Mouse (Mus musculus) ZHBTc4 (cell line): Measurements from ENCODE around the gene Daxx.
"Not testable (repeated sequence)": the region's sequence is repeated elsewhere in the genome, so short reads cannot be mapped to it uniquely, and the experiment has no call there.

Experiments used
- DNase-seq: peaks from one replicate; pipeline ENCODE4 v3.0.0-alpha.2; 2011; ENCODE audit warnings: low read depth, low spot score

Gene Daxx

DNA sequence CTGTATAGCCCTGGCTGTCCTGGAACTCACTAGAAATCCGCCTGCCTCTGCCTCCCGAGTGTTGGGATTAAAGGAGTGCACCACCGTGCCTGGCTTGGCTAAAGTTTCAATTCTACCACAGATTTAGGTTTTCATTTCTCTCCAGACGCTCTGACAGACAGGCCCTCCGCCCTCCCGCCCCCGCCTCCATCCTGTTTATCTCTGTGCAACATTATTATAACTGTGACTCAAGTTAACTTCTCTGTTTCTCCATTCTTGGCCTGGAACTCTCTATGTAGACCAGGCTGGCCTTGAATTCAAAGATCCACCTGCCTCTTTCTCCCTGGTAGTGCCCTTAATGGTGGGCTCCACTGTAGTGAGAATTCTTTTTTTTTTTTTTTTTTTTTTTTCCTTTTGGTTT, 6.7 kb upstream of the Daxx start:
- no peak for DNase-seq

DNA sequence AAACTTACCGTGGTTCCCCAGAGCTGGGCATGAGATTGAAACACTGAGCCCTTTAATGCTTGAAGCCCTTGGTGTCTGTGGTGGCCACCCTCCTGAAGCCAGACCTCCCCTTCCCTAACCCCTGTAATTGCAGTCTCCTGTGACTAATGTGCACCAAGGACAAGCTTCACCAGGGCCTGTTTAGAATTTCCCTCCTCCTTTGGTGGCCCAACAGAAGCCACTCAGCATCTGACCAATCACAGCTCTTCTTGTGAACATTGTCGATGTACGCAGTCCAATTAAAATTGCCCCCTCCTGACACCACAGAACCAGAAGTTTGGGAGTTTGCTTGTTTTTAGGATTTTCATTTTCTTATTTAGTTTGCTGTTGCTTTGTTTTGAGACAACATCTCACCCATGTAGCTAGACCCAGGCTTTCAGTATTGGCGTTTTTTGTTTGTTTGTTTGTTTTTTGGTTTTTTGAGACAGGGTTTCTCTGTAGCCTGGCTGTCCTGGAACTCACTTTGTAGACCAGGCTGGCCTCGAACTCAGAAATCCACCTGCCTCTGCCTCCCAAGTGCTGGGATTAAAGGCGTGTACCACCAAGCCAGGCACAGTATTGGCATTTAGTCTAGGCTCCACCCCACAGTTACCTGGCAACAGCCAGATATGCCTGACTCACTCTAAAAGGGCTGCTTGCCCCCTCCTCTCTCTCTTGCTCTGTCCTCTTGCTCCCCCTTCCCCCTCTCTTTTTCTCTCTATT, 5.1 kb upstream of the Daxx start:
- peak; percentile 67 for DNase-seq

DNA sequence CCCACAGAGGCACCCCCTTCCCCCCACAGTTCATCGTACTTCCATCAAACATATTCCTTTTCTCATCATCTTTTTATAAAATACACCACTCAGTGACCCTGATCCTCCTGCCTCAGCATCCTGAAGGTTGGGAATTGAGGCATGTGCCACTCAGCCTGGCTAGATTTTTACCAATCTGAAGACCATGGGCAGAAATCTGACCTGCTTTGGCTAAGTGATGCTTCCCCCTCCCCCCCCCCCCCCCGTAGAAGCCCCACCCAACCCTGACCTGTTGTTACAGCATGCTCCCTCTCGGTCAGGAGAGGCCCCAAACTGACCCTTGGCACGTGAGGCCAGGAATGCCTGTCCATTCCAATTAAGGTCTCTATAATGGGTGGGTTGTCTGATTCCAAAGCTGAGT, 4.4 kb upstream of the Daxx start, which contains the start of gene Platr17:
Gene Platr17, plus strand, starts transcription at position 301 of the 400 bp plus-strand sequence.
- not testable (repeated sequence) for DNase-seq

- no peak for DNase-seq
Observed at GRCm38 (mm10) chr17:33908331-33909076, 710 bp upstream of the Daxx start.

- peak; percentile 53 for DNase-seq
Observed at GRCm38 (mm10) chr17:33909869-33910250, 646 bp downstream of the Daxx start.

DNA sequence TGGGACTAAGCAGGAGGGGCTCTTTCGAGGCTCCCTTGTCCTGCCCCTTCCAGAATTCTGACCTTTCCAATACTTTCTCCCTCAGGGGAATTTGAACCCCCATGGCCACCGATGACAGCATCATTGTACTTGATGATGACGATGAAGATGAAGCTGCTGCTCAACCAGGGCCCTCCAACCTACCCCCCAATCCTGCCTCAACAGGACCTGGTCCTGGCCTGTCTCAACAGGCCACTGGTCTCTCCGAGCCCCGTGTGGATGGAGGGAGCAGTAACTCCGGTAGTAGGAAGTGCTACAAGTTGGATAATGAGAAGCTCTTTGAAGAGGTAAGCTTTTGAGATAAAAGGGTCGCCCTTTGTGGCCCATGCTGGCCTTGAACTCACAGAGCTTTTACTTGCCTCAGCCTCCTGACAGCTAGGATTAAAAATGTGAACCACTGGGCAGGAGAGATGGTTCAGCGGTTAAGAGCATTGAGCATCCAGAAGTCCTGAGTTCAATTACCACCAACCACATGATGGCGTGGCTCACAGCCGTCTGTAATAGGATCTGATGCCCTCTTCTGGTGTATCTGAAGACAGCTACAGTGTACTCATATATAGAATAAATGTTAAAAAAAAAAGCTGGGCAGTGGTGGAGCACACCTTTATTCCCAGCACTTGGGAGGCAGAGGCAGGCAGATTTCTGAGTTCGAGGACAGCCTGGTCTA, 1.3 kb downstream of the Daxx start:
- peak; percentile 53 for DNase-seq

GRCm38 (mm10) chr17:33911052-33911812, 2.0 kb downstream of the Daxx start:
- DNase-seq = no peak

- peak; percentile 75 for DNase-seq
Observed at GRCm38 (mm10) chr17:33911813-33912414, 2.7 kb downstream of the Daxx start.

DNA sequence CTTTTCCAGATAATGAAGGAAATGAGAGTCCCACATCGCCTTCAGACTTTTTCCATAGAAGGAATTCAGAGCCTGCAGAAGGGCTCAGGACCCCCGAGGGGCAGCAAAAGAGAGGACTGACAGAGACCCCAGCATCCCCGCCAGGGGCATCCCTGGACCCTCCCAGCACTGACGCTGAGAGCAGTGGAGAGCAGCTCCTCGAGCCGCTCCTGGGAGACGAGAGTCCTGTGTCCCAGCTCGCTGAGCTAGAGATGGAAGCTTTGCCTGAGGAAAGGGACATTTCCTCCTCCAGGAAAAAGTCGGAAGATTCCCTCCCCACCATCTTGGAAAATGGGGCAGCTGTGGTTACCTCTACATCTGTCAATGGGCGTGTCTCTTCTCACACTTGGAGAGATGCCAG, 4.0 kb downstream of the Daxx start:
- no peak for DNase-seq

DNA sequence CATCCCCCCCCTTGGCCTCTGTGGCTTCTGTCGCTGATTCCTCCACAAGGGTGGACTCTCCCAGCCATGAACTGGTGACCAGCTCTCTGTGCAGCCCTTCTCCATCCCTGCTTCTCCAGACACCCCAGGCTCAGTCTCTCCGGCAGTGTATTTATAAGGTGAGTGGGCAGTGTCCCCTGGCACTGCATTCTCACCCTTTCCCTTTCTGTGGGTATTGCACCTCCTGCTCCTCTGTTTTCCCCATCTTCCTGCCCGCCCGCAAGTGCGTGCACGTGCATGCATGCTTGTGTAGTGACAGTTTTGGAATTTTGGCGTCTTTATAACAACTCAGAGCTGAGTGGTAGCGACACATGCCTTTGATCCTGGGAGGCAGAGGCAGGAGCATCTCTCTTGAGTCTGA, 4.7 kb downstream of the Daxx start:
- DNase-seq = no peak

- DNase-seq = peak; percentile 83
Observed at GRCm38 (mm10) chr17:33914969-33915391, 5.8 kb downstream of the Daxx start.

- peak; percentile 100 for DNase-seq
Observed at GRCm38 (mm10) chr17:33915671-33916250, 6.5 kb downstream of the Daxx start, which contains the start of the genes Tapbp and Zbtb22. Gene Tapbp, plus strand, starts transcription at chr17:33915899. Gene Zbtb22, plus strand, starts transcription at chr17:33915904.

DNA sequence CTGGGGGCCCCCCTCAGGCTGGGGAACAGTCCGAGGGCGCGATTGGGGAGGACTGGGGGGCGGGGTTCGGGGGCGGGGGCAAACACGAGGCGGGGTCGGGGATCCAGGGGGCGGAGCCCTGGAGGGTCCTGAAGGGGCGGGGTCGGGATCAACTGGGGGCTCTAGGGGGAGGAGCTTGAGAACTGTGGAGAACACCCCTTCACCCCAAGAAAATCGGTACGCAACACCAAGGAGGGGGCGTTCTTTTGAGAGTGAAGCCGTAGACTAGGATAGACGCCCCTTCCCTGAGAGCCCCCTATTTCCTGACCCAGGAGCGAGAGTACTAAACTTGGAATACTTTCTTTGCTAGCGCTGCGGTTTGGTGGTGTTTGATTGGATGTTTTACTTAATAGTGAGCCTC, 7.1 kb downstream of the Daxx start:
- DNase-seq = no peak

- no peak for DNase-seq
Observed at GRCm38 (mm10) chr17:33916847-33917655, 7.8 kb downstream of the Daxx start.

DNA sequence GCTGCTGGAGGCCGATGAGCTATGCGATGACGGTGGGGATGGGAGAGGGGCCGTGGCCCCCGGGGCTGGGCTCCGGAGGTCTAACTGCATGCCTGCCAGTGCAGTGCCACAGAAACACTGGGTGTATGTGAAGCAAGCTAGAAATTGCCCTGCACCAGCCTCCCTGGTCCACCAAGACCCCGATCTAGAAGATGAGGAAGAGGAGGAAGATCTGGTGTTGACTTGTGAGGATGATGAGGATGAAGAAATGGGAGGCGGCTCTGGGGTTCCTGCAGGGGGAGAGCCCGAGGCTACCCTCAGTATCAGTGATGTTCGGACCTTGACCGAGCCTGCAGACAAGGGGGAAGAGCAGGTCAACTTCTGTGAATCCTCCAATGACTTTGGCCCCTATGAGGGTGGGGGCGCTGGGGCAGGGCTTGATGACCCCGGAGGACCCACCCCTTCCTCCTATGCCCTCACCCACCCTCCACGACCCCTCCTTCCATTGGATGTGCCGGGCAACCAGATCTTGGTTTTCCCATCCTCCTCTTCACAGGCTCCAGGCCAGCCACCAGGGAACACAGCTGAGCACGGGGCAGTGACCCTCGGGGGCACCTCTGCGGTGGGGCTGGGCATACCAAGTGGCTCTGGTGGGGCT, 8.6 kb downstream of the Daxx start:
- no peak for DNase-seq

DNA sequence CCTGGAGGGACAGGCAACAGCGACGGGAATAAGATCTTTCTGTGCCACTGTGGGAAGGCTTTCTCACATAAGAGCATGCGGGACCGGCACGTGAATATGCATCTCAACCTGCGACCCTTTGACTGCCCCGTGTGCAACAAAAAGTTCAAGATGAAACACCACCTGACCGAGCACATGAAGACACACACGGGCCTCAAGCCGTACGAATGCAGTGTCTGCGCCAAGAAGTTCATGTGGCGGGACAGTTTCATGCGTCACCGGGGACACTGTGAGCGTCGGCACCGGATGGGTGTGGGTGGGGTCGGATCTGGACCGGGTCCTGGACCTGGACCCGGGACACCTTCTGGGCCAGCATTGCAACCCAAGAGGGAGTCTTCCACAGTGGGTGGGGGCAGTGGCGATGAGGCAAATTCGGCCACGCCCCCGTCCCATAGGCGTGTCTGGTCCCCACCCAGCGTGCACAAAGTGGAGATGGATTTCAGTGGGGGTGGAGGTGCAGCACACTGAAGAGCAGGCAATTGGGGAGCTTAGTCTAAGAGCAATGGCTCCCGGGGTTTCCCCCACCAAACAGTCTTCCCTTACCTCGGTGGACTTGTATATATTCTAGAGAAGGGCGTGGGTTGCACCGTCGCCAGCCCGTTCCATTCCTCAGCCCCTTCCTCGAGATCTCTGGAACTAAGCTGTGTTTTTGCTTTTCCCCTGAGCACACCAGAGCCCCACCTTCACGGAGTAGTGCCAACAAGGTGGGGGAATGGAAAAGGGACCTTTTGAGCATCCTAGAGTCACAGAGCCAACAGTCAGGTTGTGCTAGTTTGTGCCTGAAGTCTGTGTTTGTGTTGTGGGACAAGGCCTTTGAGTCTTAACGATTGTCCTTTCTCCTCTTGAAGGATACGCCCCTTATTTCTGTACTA, 9.3 kb downstream of the Daxx start:
- peak; percentile 56 for DNase-seq

DNA sequence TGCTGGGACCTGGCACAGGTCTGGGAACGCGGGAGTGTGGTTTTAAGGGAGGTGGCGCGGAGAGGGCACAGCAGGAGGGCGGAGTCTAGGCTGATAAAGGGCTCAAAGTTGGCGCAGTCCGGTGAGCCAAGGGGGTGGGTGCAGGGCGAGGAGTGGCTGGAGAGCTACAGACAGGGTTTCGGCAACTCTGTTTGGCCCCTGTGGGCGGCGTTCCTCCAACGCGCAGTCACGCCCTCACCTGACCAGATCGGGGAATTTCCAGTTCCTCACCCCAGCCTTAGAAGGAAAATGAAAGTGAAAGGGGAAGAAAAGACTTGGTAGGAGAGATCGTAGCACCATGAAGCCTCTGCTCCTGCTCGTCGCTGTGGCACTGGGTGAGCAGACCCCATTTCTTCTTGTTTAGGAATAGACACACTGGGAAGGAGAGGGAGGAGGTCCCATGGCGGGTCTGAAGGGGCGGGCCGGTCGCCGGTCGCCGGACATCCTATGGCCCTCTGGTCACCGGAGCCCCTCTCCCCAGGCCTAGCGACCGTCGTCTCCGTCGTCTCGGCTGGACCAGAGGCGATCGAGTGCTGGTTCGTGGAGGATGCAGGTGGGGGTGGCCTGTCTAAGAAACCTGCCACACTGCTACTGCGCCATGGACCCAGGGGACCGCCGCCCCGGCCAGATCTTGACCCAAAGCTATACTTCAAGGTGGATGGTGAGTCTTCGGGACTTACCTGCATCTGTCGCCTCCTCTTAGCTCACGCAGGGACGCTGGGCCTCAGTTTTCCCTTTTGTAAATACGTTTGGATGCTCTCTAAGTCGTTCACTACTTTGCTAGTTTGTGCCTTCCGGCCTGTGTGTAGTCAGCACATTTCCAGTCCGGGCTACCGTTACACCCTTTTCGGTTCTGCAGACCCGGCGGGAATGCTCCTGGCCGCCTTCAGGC, 10.4 kb downstream of the Daxx start:
- DNase-seq = peak; percentile 84
